Mouse (Mus musculus) olfactory bulb, adult 2 months (tissue): ENCODE measurements around the gene Hist1h4f. TPM values are rescaled to one million over a fixed set of nuclear protein-coding genes. Genes with fewer than 3 reads are reported as not detected.
A peak's percentile ranks its signal among the peaks of the same experiment; 100 is the strongest.
"Not testable (repeated sequence)": the region's sequence is repeated elsewhere in the genome, so short reads cannot be mapped to it uniquely, and the experiment has no call there.

Source experiments
- H3K27ac ChIP-seq: fragments of 200-500 bp; 2 replicates; pipeline ENCODE4 v1.5.1; 2012; ENCODE audit warnings: low read depth, low read length; ENCODE audit not compliant: insufficient read depth
- H3K4me1 ChIP-seq: fragments of 200-500 bp; 2 replicates; pipeline ENCODE4 v1.6.1; 2012; ENCODE audit warnings: low read length; ENCODE audit not compliant: control insufficient read depth, insufficient read depth
- H3K4me3 ChIP-seq: fragments of 200-500 bp; 2 replicates; pipeline ENCODE4 v1.5.1; 2012; ENCODE audit warnings: mild to moderate bottlenecking, low read depth, low read length, moderate library complexity; ENCODE audit not compliant: insufficient read depth
- CTCF ChIP-seq: fragments of 200-500 bp; IDR thresholded peaks from 2 replicates; pipeline ENCODE4 v1.5.1; 2012; ENCODE audit warnings: low read depth, mild to moderate bottlenecking, low read length, moderate library complexity; ENCODE audit not compliant: insufficient read depth
- POLR2A ChIP-seq: fragments of 200-500 bp; IDR thresholded peaks from 2 replicates; pipeline ENCODE4 v1.6.1; 2012; ENCODE audit warnings: mild to moderate bottlenecking, low read depth, low read length, moderate library complexity; ENCODE audit not compliant: insufficient read depth
- WGBS: fragments of 180-500 bp; shearing (Covaris S2); methylation state at CpG from one replicate; pipeline ENCODE4 v1.1.7; 2018; 5-methylcytosine and 5-hydroxymethylcytosine counted together
- polyA plus RNA-seq: library from polyadenylated mRNA; stranded (reverse); fragments of >200 nt; gene quantifications from 2 replicates; pipeline ENCODE4 v1.2.4, GENCODE M21; 2012; ENCODE audit warnings: low replicate concordance; ENCODE audit not compliant: missing spikeins, insufficient read depth, insufficient read length

Hist1h4f gene
- polyA plus RNA-seq, 1 experiment: not detected

DNA sequence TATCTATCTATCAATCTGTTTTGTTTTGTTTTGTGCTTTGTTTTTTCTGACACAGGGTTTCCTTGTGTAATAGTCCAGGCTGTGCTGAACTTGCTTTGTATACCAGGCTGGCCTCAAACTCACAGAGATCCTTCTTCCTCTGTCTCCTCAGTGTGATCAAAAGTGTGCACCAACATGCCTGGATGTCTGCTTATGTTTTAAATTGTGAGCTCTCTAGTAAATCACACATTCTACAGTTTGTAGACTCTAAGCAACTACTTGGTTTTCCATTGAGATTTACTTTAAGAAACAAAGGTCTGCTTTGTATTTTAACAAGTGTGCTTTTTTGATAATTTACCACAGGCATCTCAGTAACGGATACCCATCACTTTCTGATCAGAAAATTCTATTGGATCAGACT, 26.4 kb upstream of the Hist1h4f start:
- TF ChIP-seq CTCF (no peak), POLR2A (no peak)
- 92% methylated on average over 1 of the region's 1 CpGs for WGBS
- H3K4me3 ChIP-seq: no peak overlapping the region
- H3K4me1 ChIP-seq: peaks cover 8% of the 10 kb centered on the region
- H3K27ac ChIP-seq: no peak overlapping the region

GRCm38 (mm10) chr13:23576906-23577639, 25.6 kb upstream of the Hist1h4f start:
- Histone ChIP-seq H3K4me3 (no peak overlapping the region), H3K27ac (no peak overlapping the region), H3K4me1 (peaks cover 6% of the 10 kb centered on the region)
- WGBS: 52% methylated on average over 6 of the region's 6 CpGs
- TF ChIP-seq CTCF: no peak
- no peak for TF ChIP-seq POLR2A

GRCm38 (mm10) chr13:23576351-23576881, 25.0 kb upstream of the Hist1h4f start:
- Histone ChIP-seq H3K4me3 (peak overlapping the region; percentile 14; the same call in 1 of the 2 replicates), H3K4me1 (peaks cover 6% of the 10 kb centered on the region), H3K27ac (no peak overlapping the region)
- WGBS: 26% methylated on average over 7 of the region's 7 CpGs
- TF ChIP-seq CTCF (no peak), POLR2A (no peak)

GRCm38 (mm10) chr13:23575864-23576313, 24.4 kb upstream of the Hist1h4f start:
- Histone ChIP-seq H3K4me3 (peak overlapping the region; percentile 67), H3K27ac (peak overlapping the region; percentile 82)
- 2% methylated on average over 15 of the region's 40 CpGs for WGBS
- H3K4me1 ChIP-seq: not testable (repeated sequence)

DNA sequence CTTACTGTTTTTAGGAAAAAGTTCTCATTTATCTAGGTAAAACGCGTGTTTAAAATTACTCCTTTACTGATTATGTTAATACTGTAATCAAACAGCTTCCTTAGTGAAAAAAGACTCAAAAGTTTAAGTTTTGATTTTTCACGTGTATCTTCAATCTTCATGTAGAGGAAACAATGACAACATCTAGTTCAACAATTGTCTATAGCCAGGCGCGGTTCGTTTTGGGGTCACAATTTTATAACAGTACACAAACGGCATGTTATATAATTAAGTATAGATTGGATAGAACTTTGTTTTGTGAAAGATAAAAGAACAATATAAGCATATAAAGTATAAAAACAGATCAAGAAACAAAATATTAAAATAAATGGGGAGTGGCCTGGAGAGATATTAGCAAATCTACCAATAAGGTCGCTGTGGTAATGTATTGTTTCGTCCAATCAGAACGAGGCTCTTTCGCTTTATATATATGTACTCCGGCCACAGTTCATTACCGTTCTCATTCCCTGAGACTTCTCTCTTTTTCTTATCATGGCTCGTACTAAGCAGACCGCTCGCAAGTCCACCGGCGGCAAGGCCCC, 23.9 kb upstream of the Hist1h4f start, which contains the start of gene Hist1h3d:
TSS of gene Hist1h3d (plus strand) at position 493 of the 581 bp plus-strand sequence.
- peak within 1 kb of the TSS; percentile 67 for H3K4me3 ChIP-seq
- H3K4me1 ChIP-seq: peaks cover 6% of the 10 kb centered on the region
- no peak for TF ChIP-seq POLR2A
- peak within 1 kb of the TSS; percentile 82 for H3K27ac ChIP-seq
- WGBS: under 1% methylated on average over 18 of the region's 18 CpGs

- peak overlapping the region; percentile 56 for H3K4me3 ChIP-seq
- peak overlapping the region; percentile 67; the same call in 1 of the 2 replicates for H3K27ac ChIP-seq
- under 1% methylated on average over 16 of the region's 39 CpGs for WGBS
- not testable (repeated sequence) for H3K4me1 ChIP-seq
Observed at GRCm38 (mm10) chr13:23574546-23575170, 23.2 kb upstream of the Hist1h4f start.

- WGBS: under 1% methylated on average over 42 of the region's 42 CpGs
- not testable (repeated sequence) for H3K4me1 ChIP-seq
- Histone ChIP-seq H3K4me3 (peak within 1 kb of the TSS; percentile 56), H3K27ac (peak within 1 kb of the TSS; percentile 95)
Observed at GRCm38 (mm10) chr13:23573898-23574524, 22.6 kb upstream of the Hist1h4f start, which contains the start of the genes Hist1h2bf and Hist1h2ad. TSS of gene Hist1h2bf (minus strand) at chr13:23574196. TSS of gene Hist1h2ad (plus strand) at chr13:23574381.

- peak overlapping the region; percentile 56 for H3K4me3 ChIP-seq
Observed at GRCm38 (mm10) chr13:23573034-23573897, 21.8 kb upstream of the Hist1h4f start.

More at GRCm38 (mm10) chr13:23573034-23573897, 21.8 kb upstream of the Hist1h4f start:
- 4% methylated on average over 20 of the region's 20 CpGs for WGBS
- H3K4me1 ChIP-seq: not testable (repeated sequence)
- H3K27ac ChIP-seq: peak overlapping the region; percentile 95
